Mouse (Mus musculus): ENCODE data around the gene Mmp9. TPM values are rescaled to one million over a fixed set of nuclear protein-coding genes. Genes with fewer than 3 reads are reported as not detected.

Mmp9 gene
- total RNA-seq (2021): 1 to 10 TPM in 1 of 2 experiments, under 1 TPM in 1; 0.93 to 1.1 TPM
- long read RNA-seq, experiment 1, partial matches to known transcripts: 1 of 1 reads
- long read RNA-seq, experiment 1, other reads (novel, unspliced or antisense): 0 of 1 reads
- long read RNA-seq, experiment 2, transcript Mmp9-201 (13 exons, 3,175 nt): major isoform, 15 of 23 reads
- long read RNA-seq, experiment 2, partial matches to known transcripts: 7 of 23 reads
- long read RNA-seq, experiment 2, other reads (novel, unspliced or antisense): 1 of 23 reads

- no peak for DNase-seq (ENCODE audit: low spot score in 2 of 2)
These were observed at the start of gene Mmp9 for GRCm38 (mm10) chr2:164940140-164940830. TSS of gene Mmp9 (plus strand) at chr2:164940780.

- no peak for DNase-seq (ENCODE audit: low spot score in 2 of 2)
These were observed 49.3 kb upstream of the Mmp9 start for GRCm38 (mm10) chr2:164891056-164891834.

- no peak for DNase-seq (ENCODE audit: low spot score in 2 of 2)
These were observed 48.5 kb upstream of the Mmp9 start for GRCm38 (mm10) chr2:164891908-164892695.

- no peak for DNase-seq (ENCODE audit: low spot score in 2 of 2)
These were observed 47.8 kb upstream of the Mmp9 start for GRCm38 (mm10) chr2:164892696-164893216.

GRCm38 (mm10) chr2:164894048-164894447 lies 46.5 kb upstream of the Mmp9 start:
- DNase-seq (ENCODE audit: low spot score in 2 of 2): no peak

GRCm38 (mm10) chr2:164894644-164895043 lies 45.9 kb upstream of the Mmp9 start:
- DNase-seq (ENCODE audit: low spot score in 2 of 2): no peak

- no peak for DNase-seq (ENCODE audit: low spot score in 2 of 2)
These were observed 44.7 kb upstream of the Mmp9 start for GRCm38 (mm10) chr2:164895885-164896284.

GRCm38 (mm10) chr2:164898008-164898407 lies 42.6 kb upstream of the Mmp9 start:
- no peak for DNase-seq (ENCODE audit: low spot score in 2 of 2)

GRCm38 (mm10) chr2:164899034-164899433 lies 41.5 kb upstream of the Mmp9 start:
- DNase-seq (ENCODE audit: low spot score in 2 of 2): no peak

- DNase-seq (ENCODE audit: low spot score in 2 of 2): no peak
These were observed 40.7 kb upstream of the Mmp9 start for GRCm38 (mm10) chr2:164899723-164900459.

- DNase-seq (ENCODE audit: low spot score in 2 of 2): no peak
These were observed 39.2 kb upstream of the Mmp9 start for GRCm38 (mm10) chr2:164901380-164901779.

- no peak for DNase-seq (ENCODE audit: low spot score in 2 of 2)
These were observed 37.1 kb upstream of the Mmp9 start for GRCm38 (mm10) chr2:164903496-164903895.

GRCm38 (mm10) chr2:164906071-164906470 lies 34.5 kb upstream of the Mmp9 start:
- no peak for DNase-seq (ENCODE audit: low spot score in 2 of 2)

- DNase-seq (ENCODE audit: low spot score in 2 of 2): no peak
These were observed 33.1 kb upstream of the Mmp9 start for GRCm38 (mm10) chr2:164907511-164907910.

- no peak for DNase-seq (ENCODE audit: low spot score in 2 of 2)
These were observed 32.6 kb upstream of the Mmp9 start for GRCm38 (mm10) chr2:164908011-164908410.

- DNase-seq (ENCODE audit: low spot score in 2 of 2): no peak
These were observed 31.5 kb upstream of the Mmp9 start for GRCm38 (mm10) chr2:164909100-164909499.

- no peak for DNase-seq (ENCODE audit: low spot score in 2 of 2)
These were observed 31.0 kb upstream of the Mmp9 start for GRCm38 (mm10) chr2:164909542-164909941.

- DNase-seq (ENCODE audit: low spot score in 2 of 2): no peak
These were observed 30.1 kb upstream of the Mmp9 start for GRCm38 (mm10) chr2:164910360-164911061.
